Mouse (Mus musculus) right cerebral cortex, postnatal 25 days (tissue): ENCODE results near the gene Tmem178.
A peak's percentile ranks its signal among the peaks of the same experiment; 100 is the strongest.
"Not testable (repeated sequence)": the region's sequence is repeated elsewhere in the genome, so short reads cannot be mapped to it uniquely, and the experiment has no call there.

Source experiments
- DNase-seq: peaks from one replicate; pipeline ENCODE4 v3.0.0; 2022

Tmem178 gene

GRCm38 (mm10) chr17:80945510-80945909 lies 1.1 kb downstream of the Tmem178 start:
- DNase-seq, result not testable (repeated sequence)

- DNase-seq, result no peak
These were observed 1.9 kb downstream of the Tmem178 start for GRCm38 (mm10) chr17:80946091-80946885.

GRCm38 (mm10) chr17:80947075-80947960 lies 2.9 kb downstream of the Tmem178 start:
- no peak for DNase-seq

GRCm38 (mm10) chr17:80949382-80949781 lies 5.0 kb downstream of the Tmem178 start:
- DNase-seq, result no peak

GRCm38 (mm10) chr17:80949895-80950294 lies 5.5 kb downstream of the Tmem178 start:
- no peak for DNase-seq

GRCm38 (mm10) chr17:80952305-80952704 lies 7.9 kb downstream of the Tmem178 start:
- no peak for DNase-seq

DNA sequence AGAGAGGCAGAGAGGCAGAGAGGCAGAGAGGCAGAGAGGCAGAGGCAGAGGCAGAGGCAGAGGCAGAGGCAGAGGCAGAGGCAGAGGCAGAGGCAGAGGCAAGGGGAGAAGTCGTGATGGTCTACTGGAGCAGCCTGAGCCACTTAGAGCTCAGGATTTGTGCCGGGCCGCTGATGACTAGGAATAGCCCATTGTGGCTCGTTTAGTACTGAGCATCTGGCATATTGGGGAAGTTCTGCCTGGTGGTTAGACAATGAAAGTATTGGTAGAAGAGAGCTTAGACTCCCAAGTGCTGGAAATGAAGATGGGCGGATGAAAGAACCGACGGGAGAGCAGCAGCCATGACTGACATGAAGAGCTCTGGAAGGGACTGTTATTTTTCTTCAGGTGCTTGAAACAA lies 11.0 kb downstream of the Tmem178 start:
- DNase-seq, result no peak

DNA sequence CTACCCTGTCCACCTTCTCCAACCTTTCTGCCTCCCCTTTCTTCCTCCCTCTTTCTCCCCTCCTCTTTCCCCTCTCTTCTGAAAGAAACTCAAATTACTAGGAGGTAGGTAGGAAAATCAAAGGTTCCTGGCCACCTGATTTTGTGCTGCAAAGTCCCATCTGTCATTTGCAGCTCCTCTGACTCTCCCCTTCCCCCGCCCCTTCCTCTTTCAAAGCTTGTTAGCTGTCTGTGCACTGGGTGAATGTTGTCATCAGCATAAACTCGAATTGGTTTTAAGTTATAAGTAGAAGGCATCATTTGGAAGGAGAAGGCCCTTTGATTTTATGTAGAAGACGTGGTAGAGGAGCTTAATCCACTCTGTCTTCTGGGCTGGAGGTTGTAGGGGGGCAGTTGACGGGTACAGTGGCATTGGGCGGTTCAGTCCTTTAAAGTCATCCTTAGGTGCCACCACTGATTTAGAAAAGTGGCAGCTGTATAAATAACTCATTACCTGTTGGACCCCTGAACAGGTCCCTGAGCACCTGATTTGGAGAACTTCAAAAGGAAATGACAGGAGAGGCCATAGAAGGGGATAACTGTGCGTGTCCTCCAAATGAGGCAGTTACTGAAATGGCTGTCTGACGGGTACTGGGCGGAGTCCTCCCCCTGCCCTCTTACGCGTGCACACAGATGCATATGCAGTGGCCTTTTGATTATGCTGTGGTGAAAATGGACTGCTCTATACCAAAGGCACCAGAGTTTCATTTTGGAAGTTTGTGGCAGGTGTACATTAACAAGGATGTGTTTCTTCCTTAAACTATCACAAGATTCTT lies 11.8 kb downstream of the Tmem178 start:
- DNase-seq, result no peak

DNA sequence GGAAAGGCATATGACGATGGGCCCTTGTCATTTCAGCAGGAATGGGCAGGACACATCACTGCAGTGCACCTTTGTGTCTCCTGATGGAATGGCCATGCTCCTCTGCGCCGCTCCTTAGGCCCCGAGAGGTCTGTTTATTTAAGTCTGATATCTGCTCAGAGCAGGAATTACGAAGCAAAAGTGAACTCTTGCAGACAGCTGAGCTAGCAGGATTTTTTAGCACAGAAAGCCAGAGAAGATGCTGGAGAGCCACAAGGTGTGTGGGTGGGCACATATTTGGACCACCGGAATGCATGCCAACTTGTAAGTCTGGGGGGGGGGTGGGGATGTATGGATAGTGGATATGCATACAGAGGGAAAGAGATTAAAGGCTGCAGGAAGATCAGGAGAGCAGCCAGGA lies 13.9 kb downstream of the Tmem178 start:
- DNase-seq, result peak; percentile 48

- DNase-seq, result no peak
These were observed 15.4 kb downstream of the Tmem178 start for GRCm38 (mm10) chr17:80959840-80960239.

DNA sequence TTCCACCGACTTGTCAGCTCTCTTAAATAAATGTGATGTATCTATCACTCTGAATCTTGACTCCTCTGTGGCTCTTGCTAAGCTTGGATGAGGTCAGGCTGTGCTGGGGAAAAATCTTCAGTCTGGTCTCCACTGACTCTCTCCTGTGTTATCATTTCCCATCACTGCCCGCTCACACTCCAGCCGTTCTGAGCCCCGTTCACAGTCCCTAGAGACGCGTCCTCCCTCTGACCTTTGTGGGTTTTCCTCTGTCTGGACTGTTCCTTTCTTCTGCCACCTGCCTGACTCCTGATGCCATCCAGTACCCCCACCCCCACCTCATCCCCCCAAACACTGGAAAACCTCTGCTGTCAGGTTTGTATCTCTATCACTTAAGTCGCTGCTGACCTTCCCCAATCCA lies 23.0 kb downstream of the Tmem178 start:
- no peak for DNase-seq

GRCm38 (mm10) chr17:80969643-80970619 lies 25.5 kb downstream of the Tmem178 start:
- DNase-seq, result peak; percentile 52

- DNase-seq, result no peak
These were observed 26.3 kb downstream of the Tmem178 start for GRCm38 (mm10) chr17:80970716-80971115.

GRCm38 (mm10) chr17:80972891-80973290 lies 28.5 kb downstream of the Tmem178 start:
- no peak for DNase-seq

DNA sequence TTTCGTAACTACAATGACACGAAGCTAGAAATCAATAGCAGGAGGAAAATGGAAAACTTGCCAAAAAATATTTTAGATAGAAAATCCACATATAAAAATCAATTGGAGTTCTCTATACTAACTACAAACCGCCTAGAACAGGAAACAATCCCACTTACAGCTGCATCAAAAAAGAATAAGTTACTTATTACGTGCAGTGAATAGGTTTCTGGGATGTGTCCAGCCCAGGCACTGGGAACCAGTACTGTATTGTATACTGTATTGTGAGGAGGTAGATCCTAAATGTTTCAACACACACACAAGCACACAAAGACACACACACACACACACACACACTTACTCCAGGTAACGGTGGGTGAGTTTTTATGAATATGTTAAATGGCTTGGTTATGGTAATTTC lies 32.8 kb downstream of the Tmem178 start:
- no peak for DNase-seq

- no peak for DNase-seq
These were observed 35.7 kb downstream of the Tmem178 start for GRCm38 (mm10) chr17:80980096-80980495.

DNA sequence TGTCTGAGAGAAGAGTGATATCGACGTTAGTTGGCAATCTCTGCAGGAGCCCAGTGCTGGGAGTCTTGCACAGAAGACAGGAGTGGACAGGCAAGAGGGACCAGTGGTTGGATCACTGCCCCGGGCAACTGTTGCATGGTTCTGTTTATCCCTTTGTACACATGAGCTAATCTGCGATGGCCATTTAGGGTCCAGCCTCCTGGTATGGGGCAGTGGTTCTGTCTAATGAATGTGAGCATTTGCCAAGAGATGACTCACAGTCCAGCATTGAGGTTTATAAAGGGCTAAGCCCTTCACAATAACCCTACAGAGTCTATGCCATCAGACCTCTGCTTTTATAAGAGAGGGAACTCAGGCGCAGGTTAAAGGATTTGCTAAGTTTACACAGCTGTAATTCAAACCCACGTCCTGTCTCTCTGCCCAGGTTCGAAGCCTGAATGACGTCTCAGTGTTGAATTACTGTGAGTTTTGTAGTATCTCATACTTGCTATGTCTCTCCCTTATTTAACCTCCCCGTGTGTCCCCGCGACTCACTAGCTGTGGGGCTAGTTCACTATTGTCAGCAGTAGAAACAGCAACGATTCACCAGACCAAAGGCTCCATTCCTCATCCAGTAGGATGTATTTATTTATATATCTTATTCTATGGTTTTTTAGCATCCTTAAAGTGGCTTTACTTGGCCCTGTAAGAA lies 37.4 kb downstream of the Tmem178 start:
- DNase-seq, result no peak

DNA sequence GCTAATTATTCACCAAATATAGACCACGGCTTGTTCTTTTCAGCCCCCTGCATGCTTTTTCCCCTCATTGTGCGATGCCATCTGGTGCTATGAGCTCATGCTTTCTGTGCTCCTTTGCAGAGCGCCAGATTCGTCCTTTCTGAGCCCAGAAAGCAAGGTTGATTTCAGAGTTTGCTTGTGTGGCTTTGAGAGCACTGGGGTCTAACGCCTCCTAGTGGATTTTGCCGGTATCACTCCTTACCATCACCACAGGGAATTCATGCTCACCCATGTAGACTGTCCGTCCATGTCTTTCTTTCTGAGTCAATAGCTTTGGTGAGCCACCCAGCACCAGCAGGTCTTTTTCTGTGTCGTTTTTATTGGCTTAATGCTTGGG lies 38.0 kb downstream of the Tmem178 start:
- peak; percentile 84 for DNase-seq

- no peak for DNase-seq
These were observed 38.5 kb downstream of the Tmem178 start for GRCm38 (mm10) chr17:80982976-80983375.

DNA sequence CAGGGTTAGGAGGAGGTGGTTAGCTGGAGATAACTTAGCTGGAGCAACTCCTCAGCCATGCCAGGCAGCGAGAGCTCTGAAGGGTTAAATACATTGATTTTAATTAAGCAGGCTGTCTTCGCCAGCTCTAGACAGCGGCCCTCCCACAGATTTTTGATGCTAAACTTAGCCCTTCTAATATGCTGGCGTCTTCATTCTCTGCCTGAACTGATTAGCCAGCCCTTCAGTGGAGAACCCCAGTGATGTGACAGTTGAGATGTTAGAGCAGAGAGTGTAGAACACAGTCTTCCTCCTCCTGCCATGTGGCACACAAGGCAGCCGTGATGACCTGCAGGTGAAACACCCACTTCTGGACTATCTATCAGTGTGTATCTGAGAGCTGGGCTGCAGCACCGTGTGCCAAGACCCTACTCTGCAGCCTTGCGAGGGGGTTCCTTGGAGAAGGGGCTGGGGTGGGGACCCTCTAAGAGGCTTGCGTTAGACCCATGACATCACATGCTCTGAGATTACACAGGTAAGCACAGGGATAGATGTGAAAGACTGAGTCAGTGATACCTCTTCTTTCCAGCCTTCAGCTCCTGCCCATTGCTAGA lies 47.2 kb downstream of the Tmem178 start:
- no peak for DNase-seq

GRCm38 (mm10) chr17:80997226-80997625 lies 52.8 kb downstream of the Tmem178 start:
- DNase-seq, result no peak
